Mouse (Mus musculus): ENCODE results near the gene Trpv4.

Trpv4 gene

GRCm38 (mm10) chr5:114588416-114588815 is 69.8 kb downstream of the Trpv4 start:
- DNase-seq = no peak

GRCm38 (mm10) chr5:114587908-114588307 is 70.3 kb downstream of the Trpv4 start:
- no peak for DNase-seq

GRCm38 (mm10) chr5:114585682-114586081 is 72.5 kb downstream of the Trpv4 start:
- DNase-seq = no peak

- DNase-seq = no peak
Observed at GRCm38 (mm10) chr5:114584293-114585104, 73.7 kb downstream of the Trpv4 start.

- DNase-seq = no peak
Observed at GRCm38 (mm10) chr5:114583490-114584175, 74.6 kb downstream of the Trpv4 start.

- DNase-seq = no peak
Observed at GRCm38 (mm10) chr5:114583046-114583445, 75.2 kb downstream of the Trpv4 start.

- no peak for DNase-seq
Observed at GRCm38 (mm10) chr5:114581486-114581885, 76.7 kb downstream of the Trpv4 start.

GRCm38 (mm10) chr5:114579714-114580357 is 78.4 kb downstream of the Trpv4 start:
- DNase-seq = peak; percentile 46

GRCm38 (mm10) chr5:114578361-114578760 is 79.9 kb downstream of the Trpv4 start:
- DNase-seq = no peak

GRCm38 (mm10) chr5:114575986-114576605 is 82.1 kb downstream of the Trpv4 start:
- no peak for DNase-seq

- DNase-seq = peak; percentile 73
Observed at GRCm38 (mm10) chr5:114575530-114575929, 82.7 kb downstream of the Trpv4 start.

- no peak for DNase-seq
Observed at GRCm38 (mm10) chr5:114575010-114575409, 83.2 kb downstream of the Trpv4 start.

- DNase-seq = no peak
Observed at GRCm38 (mm10) chr5:114573920-114574628, 84.1 kb downstream of the Trpv4 start.

GRCm38 (mm10) chr5:114572997-114573396 is 85.2 kb downstream of the Trpv4 start:
- no peak for DNase-seq

Data from cerebellum, adult 9-10 months (tissue).